Mouse (Mus musculus) retina, postnatal 1 day (tissue): ENCODE results near the gene BC025920.
A peak's percentile ranks its signal among the peaks of the same experiment; 100 is the strongest.

Source experiments
- DNase-seq: peaks from one replicate; pipeline ENCODE4 v3.0.0-alpha.2; 2012

The BC025920 gene

GRCm38 (mm10) chr10:81574081-81575056 lies 31.7 kb upstream of the BC025920 start, which contains the start of gene Tle2:
Gene Tle2 (plus strand): TSS chr10:81574561.
- DNase-seq = peak; percentile 43

GRCm38 (mm10) chr10:81575208-81575631 lies 30.9 kb upstream of the BC025920 start:
- DNase-seq = peak; percentile 73

- DNase-seq = peak; percentile 36
Observed at GRCm38 (mm10) chr10:81575695-81576094, 30.4 kb upstream of the BC025920 start.

- DNase-seq = no peak
Observed at GRCm38 (mm10) chr10:81579967-81580366, 26.1 kb upstream of the BC025920 start.

GRCm38 (mm10) chr10:81580441-81581070 lies 25.5 kb upstream of the BC025920 start:
- DNase-seq = peak; percentile 43

- DNase-seq = no peak
Observed at GRCm38 (mm10) chr10:81583347-81583746, 22.7 kb upstream of the BC025920 start.

- DNase-seq = no peak
Observed at GRCm38 (mm10) chr10:81588739-81589138, 17.3 kb upstream of the BC025920 start.

GRCm38 (mm10) chr10:81591846-81592245 lies 14.2 kb upstream of the BC025920 start:
- DNase-seq = no peak

- DNase-seq = no peak
Observed at GRCm38 (mm10) chr10:81592631-81593030, 13.4 kb upstream of the BC025920 start.

GRCm38 (mm10) chr10:81593223-81593622 lies 12.8 kb upstream of the BC025920 start:
- no peak for DNase-seq

- no peak for DNase-seq
Observed at GRCm38 (mm10) chr10:81593935-81594334, 12.1 kb upstream of the BC025920 start.

GRCm38 (mm10) chr10:81595599-81595998 lies 10.5 kb upstream of the BC025920 start:
- no peak for DNase-seq

- DNase-seq = peak; percentile 47
Observed at GRCm38 (mm10) chr10:81596611-81597010, 9.5 kb upstream of the BC025920 start.

GRCm38 (mm10) chr10:81597137-81597950 lies 8.7 kb upstream of the BC025920 start:
- DNase-seq = peak; percentile 91

- DNase-seq = no peak
Observed at GRCm38 (mm10) chr10:81598342-81598741, 7.7 kb upstream of the BC025920 start.

- no peak for DNase-seq
Observed at GRCm38 (mm10) chr10:81598871-81599270, 7.2 kb upstream of the BC025920 start.

- DNase-seq = no peak
Observed at GRCm38 (mm10) chr10:81599630-81600029, 6.4 kb upstream of the BC025920 start.

GRCm38 (mm10) chr10:81600096-81600495 lies 6.0 kb upstream of the BC025920 start:
- no peak for DNase-seq

- peak; percentile 97 for DNase-seq
Observed at GRCm38 (mm10) chr10:81600738-81601203, 5.3 kb upstream of the BC025920 start, which contains the start of gene Tle6. Gene Tle6 (minus strand): TSS chr10:81601073.

GRCm38 (mm10) chr10:81601396-81601905 lies 4.6 kb upstream of the BC025920 start:
- DNase-seq = no peak

- peak; percentile 90 for DNase-seq
Observed at GRCm38 (mm10) chr10:81602741-81603151, 3.3 kb upstream of the BC025920 start.
